Mouse (Mus musculus) ES-Bruce4 (cell line): Measurements from ENCODE around the gene Sub1.

Source experiments
- CTCF ChIP-seq: IDR thresholded peaks from one replicate; pipeline ENCODE4 v1.8.1; 2011; ENCODE audit warnings: low read depth, low read length
- POLR2A ChIP-seq: IDR thresholded peaks from one replicate; pipeline ENCODE4 v1.8.1; 2011; ENCODE audit warnings: low read length; ENCODE audit not compliant: insufficient read depth

GRCm38 (mm10) chr15:11956129-11956528 lies 40.7 kb downstream of the Sub1 start:
- TF ChIP-seq CTCF (no peak), POLR2A (no peak)
